Mouse (Mus musculus) embryonic fibroblast, embryonic 13.5 days (primary cell): ENCODE data around the gene Lin7b.

Experiments
- CTCF ChIP-seq: IDR thresholded peaks from 2 replicates; pipeline ENCODE4 v1.5.1; 2011; ENCODE audit warnings: mild to moderate bottlenecking, control low read depth, low read length, moderate library complexity, borderline replicate concordance; ENCODE audit not compliant: insufficient read depth
- POLR2A ChIP-seq: IDR thresholded peaks from 2 replicates; pipeline ENCODE4 v1.6.1; 2011; ENCODE audit warnings: low read depth, mild to moderate bottlenecking, control low read depth, low read length, moderate library complexity

GRCm38 (mm10) chr7:45362801-45363200 lies 7.6 kb downstream of the Lin7b start:
- no peak for TF ChIP-seq CTCF
- no peak for TF ChIP-seq POLR2A
